Mouse (Mus musculus) kidney, adult 2 months (tissue): ENCODE results near the gene Zbtb20.

Source experiments
- CTCF ChIP-seq: fragments of 200-500 bp; conservative IDR thresholded peaks from 2 replicates; pipeline ENCODE4 v1.5.1; 2011; ENCODE audit warnings: low read depth, mild to moderate bottlenecking, control low read depth, low read length, moderate library complexity, mixed read lengths; ENCODE audit not compliant: insufficient read depth, insufficient read length
- POLR2A ChIP-seq: fragments of 200-500 bp; IDR thresholded peaks from one replicate; pipeline ENCODE4 v1.6.1; 2011; ENCODE audit warnings: low read depth, low read length, control low read depth

GRCm38 (mm10) chr16:43291423-43291822, 415.7 kb downstream of the Zbtb20 start:
- TF ChIP-seq CTCF (no peak), POLR2A (no peak)
